Mouse (Mus musculus): Measurements from ENCODE around the gene Hydin. TPM values are rescaled to one million over a fixed set of nuclear protein-coding genes. Genes with fewer than 3 reads are reported as not detected.
"Not testable (repeated sequence)": the region's sequence is repeated elsewhere in the genome, so short reads cannot be mapped to it uniquely, and the experiment has no call there.

Gene Hydin
- polyA plus RNA-seq, 2 experiments: 0.01 TPM; not detected in 1

- no peaks in the 10 kb centered on the region for H3K27me3 ChIP-seq (ENCODE audit: control insufficient read depth, insufficient read depth, low read length)
- H3K36me3 ChIP-seq (ENCODE audit: control insufficient read depth, insufficient read depth, low read length): no peaks in the 10 kb centered on the region
- DNase-seq (ENCODE audit: low spot score) (no peak), ATAC-seq (ENCODE audit: low FRiP score, low read depth) (no peak)
- no peak for TF ChIP-seq POLR2A (IDR thresholded peaks at IDR 0.05; ENCODE audit: borderline replicate concordance, extremely low read depth, insufficient read depth, insufficient read length)
- no peak overlapping the region for H3K27ac ChIP-seq (replicated peaks; ENCODE audit: low read depth, low read length)
- H3K9ac ChIP-seq (ENCODE audit: low read depth, low read length, severe bottlenecking): no peak overlapping the region
- no peak overlapping the region for H3K4me3 ChIP-seq (replicated peaks; ENCODE audit: low read length)
- no peak overlapping the region for H3K4me2 ChIP-seq (replicated peaks; ENCODE audit: low read depth, low read length, severe bottlenecking)
- no peaks in the 10 kb centered on the region for H3K9me3 ChIP-seq (ENCODE audit: control insufficient read depth, low read length)
- no peaks in the 10 kb centered on the region for H3K4me1 ChIP-seq (ENCODE audit: control insufficient read depth, insufficient read depth, low read length)
- 66% methylated on average over 8 of the region's 8 CpGs for WGBS
These were observed 263.4 kb downstream of the Hydin start for GRCm38 (mm10) chr8:110530008-110530762.

GRCm38 (mm10) chr8:110533781-110534180 is 267.0 kb downstream of the Hydin start:
- WGBS: 76% methylated on average over 6 of the region's 6 CpGs
- no peak overlapping the region for H3K4me3 ChIP-seq (replicated peaks; ENCODE audit: low read length)
- no peaks in the 10 kb centered on the region for H3K36me3 ChIP-seq (ENCODE audit: control insufficient read depth, insufficient read depth, low read length)
- no peak overlapping the region for H3K9ac ChIP-seq (ENCODE audit: low read depth, low read length, severe bottlenecking)
- H3K27ac ChIP-seq (replicated peaks; ENCODE audit: low read depth, low read length): no peak overlapping the region
- H3K4me1 ChIP-seq (ENCODE audit: control insufficient read depth, insufficient read depth, low read length): no peaks in the 10 kb centered on the region
- ATAC-seq (ENCODE audit: low FRiP score, low read depth): no peak
- TF ChIP-seq POLR2A (IDR thresholded peaks at IDR 0.05; ENCODE audit: borderline replicate concordance, extremely low read depth, insufficient read depth, insufficient read length): no peak
- DNase-seq (ENCODE audit: low spot score): no peak
- no peak overlapping the region for H3K4me2 ChIP-seq (replicated peaks; ENCODE audit: low read depth, low read length, severe bottlenecking)
- H3K9me3 ChIP-seq (ENCODE audit: control insufficient read depth, low read length): no peaks in the 10 kb centered on the region
- H3K27me3 ChIP-seq (ENCODE audit: control insufficient read depth, insufficient read depth, low read length): no peaks in the 10 kb centered on the region

DNA sequence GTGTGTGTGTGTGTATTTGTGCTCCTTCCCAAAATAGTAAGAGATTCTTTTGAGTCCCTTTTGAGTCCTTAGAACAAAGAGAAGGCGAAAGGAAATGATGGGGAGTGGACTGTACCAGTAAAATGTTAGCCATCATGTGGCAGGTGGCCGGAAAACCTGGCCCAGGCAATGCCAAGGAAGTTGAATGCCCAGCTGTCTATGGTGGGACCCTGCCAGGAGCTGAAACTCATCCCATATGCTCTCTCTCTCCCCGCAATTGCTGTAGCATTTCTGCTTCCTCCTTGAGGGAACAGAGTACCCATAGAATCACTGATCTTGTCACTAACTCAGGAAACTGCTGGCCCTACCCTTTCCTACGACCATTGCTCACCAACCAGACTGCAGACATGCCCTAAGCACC is 271.1 kb downstream of the Hydin start:
- WGBS: 72% methylated on average over 4 of the region's 4 CpGs
- ATAC-seq (ENCODE audit: low FRiP score, low read depth) (no peak), DNase-seq (ENCODE audit: low spot score) (no peak)
- H3K9ac ChIP-seq (ENCODE audit: low read depth, low read length, severe bottlenecking): no peak overlapping the region
- H3K4me2 ChIP-seq (replicated peaks; ENCODE audit: low read depth, low read length, severe bottlenecking): no peak overlapping the region
- H3K36me3 ChIP-seq (ENCODE audit: control insufficient read depth, insufficient read depth, low read length): no peaks in the 10 kb centered on the region
- no peak for TF ChIP-seq POLR2A (IDR thresholded peaks at IDR 0.05; ENCODE audit: borderline replicate concordance, extremely low read depth, insufficient read depth, insufficient read length)
- no peak overlapping the region for H3K27ac ChIP-seq (replicated peaks; ENCODE audit: low read depth, low read length)
- no peaks in the 10 kb centered on the region for H3K4me1 ChIP-seq (ENCODE audit: control insufficient read depth, insufficient read depth, low read length)
- H3K9me3 ChIP-seq (ENCODE audit: control insufficient read depth, low read length): no peaks in the 10 kb centered on the region
- no peaks in the 10 kb centered on the region for H3K27me3 ChIP-seq (ENCODE audit: control insufficient read depth, insufficient read depth, low read length)
- no peak overlapping the region for H3K4me3 ChIP-seq (replicated peaks; ENCODE audit: low read length)

GRCm38 (mm10) chr8:110550343-110550742 is 283.6 kb downstream of the Hydin start:
- H3K9ac ChIP-seq (ENCODE audit: low read depth, low read length, severe bottlenecking): no peak overlapping the region
- no peaks in the 10 kb centered on the region for H3K27me3 ChIP-seq (ENCODE audit: control insufficient read depth, insufficient read depth, low read length)
- H3K4me3 ChIP-seq (replicated peaks; ENCODE audit: low read length): no peak overlapping the region
- ATAC-seq (ENCODE audit: low FRiP score, low read depth) (no peak), DNase-seq (ENCODE audit: low spot score) (no peak)
- 71% methylated on average over 1 of the region's 1 CpGs for WGBS
- H3K9me3 ChIP-seq (ENCODE audit: control insufficient read depth, low read length): peaks cover 5% of the 10 kb centered on the region; the same call in 1 of the 2 replicates
- H3K36me3 ChIP-seq (ENCODE audit: control insufficient read depth, insufficient read depth, low read length): no peaks in the 10 kb centered on the region
- H3K4me2 ChIP-seq (replicated peaks; ENCODE audit: low read depth, low read length, severe bottlenecking): no peak overlapping the region
- no peaks in the 10 kb centered on the region for H3K4me1 ChIP-seq (ENCODE audit: control insufficient read depth, insufficient read depth, low read length)
- TF ChIP-seq POLR2A (IDR thresholded peaks at IDR 0.05; ENCODE audit: borderline replicate concordance, extremely low read depth, insufficient read depth, insufficient read length): no peak
- no peak overlapping the region for H3K27ac ChIP-seq (replicated peaks; ENCODE audit: low read depth, low read length)

GRCm38 (mm10) chr8:110552111-110552510 is 285.3 kb downstream of the Hydin start:
- DNase-seq (ENCODE audit: low spot score); H3K36me3 ChIP-seq (ENCODE audit: control insufficient read depth, insufficient read depth, low read length); H3K4me2 ChIP-seq (replicated peaks; ENCODE audit: low read depth, low read length, severe bottlenecking); ATAC-seq (ENCODE audit: low FRiP score, low read depth); H3K9me3 ChIP-seq (ENCODE audit: control insufficient read depth, low read length); H3K4me1 ChIP-seq (ENCODE audit: control insufficient read depth, insufficient read depth, low read length); H3K9ac ChIP-seq (ENCODE audit: low read depth, low read length, severe bottlenecking); H3K27ac ChIP-seq (replicated peaks; ENCODE audit: low read depth, low read length); H3K27me3 ChIP-seq (ENCODE audit: control insufficient read depth, insufficient read depth, low read length); H3K4me3 ChIP-seq (replicated peaks; ENCODE audit: low read length): not testable (repeated sequence)
